Mouse (Mus musculus): ENCODE measurements around the gene Yars. TPM values are rescaled to one million over a fixed set of nuclear protein-coding genes. Genes with fewer than 3 reads are reported as not detected.
A peak's percentile ranks its signal among the peaks of the same experiment; 100 is the strongest.

The Yars gene
- polyA plus RNA-seq, 1 experiment from 2014 or later, result 85.0 TPM

- no peaks in the 10 kb centered on the region for H3K27me3 ChIP-seq (ENCODE audit: insufficient read depth, low read length)
- WGBS, result 21% methylated on average over 5 of the region's 5 CpGs
- no peaks in the 10 kb centered on the region for H3K9me3 ChIP-seq (ENCODE audit: low read length)
- ATAC-seq (ENCODE audit: low FRiP score, low TSS enrichment), result peak; percentile 61
- H3K4me2 ChIP-seq (replicated peaks; ENCODE audit: low read depth, low read length), result peak overlapping the region; percentile 61
- H3K4me3 ChIP-seq (ENCODE audit: low read length), result peak overlapping the region; percentile 42
- H3K36me3 ChIP-seq (ENCODE audit: insufficient read depth, low read length), result peaks cover 23% of the 10 kb centered on the region; the same call in 1 of the 2 replicates
- peak overlapping the region; percentile 68 for H3K27ac ChIP-seq (ENCODE audit: low read length)
- peaks cover 55% of the 10 kb centered on the region for H3K4me1 ChIP-seq (ENCODE audit: insufficient read depth, low read length)
- peak overlapping the region; percentile 64 for H3K9ac ChIP-seq (replicated peaks; ENCODE audit: low read length)
These were observed 36.9 kb downstream of the Yars start for GRCm38 (mm10) chr4:129226441-129226963.

- no peaks in the 10 kb centered on the region for H3K27me3 ChIP-seq (ENCODE audit: insufficient read depth, low read length)
- H3K4me2 ChIP-seq (replicated peaks; ENCODE audit: low read depth, low read length), result peak overlapping the region; percentile 61
- no peaks in the 10 kb centered on the region for H3K9me3 ChIP-seq (ENCODE audit: low read length)
- peaks cover 63% of the 10 kb centered on the region for H3K4me1 ChIP-seq (ENCODE audit: insufficient read depth, low read length)
- H3K4me3 ChIP-seq (ENCODE audit: low read length), result peak overlapping the region; percentile 42
- peak overlapping the region; percentile 64 for H3K9ac ChIP-seq (replicated peaks; ENCODE audit: low read length)
- H3K36me3 ChIP-seq (ENCODE audit: insufficient read depth, low read length), result peaks cover 15% of the 10 kb centered on the region; the same call in 1 of the 2 replicates
- H3K27ac ChIP-seq (ENCODE audit: low read length), result peak overlapping the region; percentile 68
- ATAC-seq (ENCODE audit: low FRiP score, low TSS enrichment), result no peak
- WGBS, result 10% methylated on average over 22 of the region's 22 CpGs
These were observed 37.8 kb downstream of the Yars start for GRCm38 (mm10) chr4:129227170-129227984.

GRCm38 (mm10) chr4:129227985-129228381, 38.4 kb downstream of the Yars start:
- peaks cover 66% of the 10 kb centered on the region for H3K4me1 ChIP-seq (ENCODE audit: insufficient read depth, low read length)
- H3K4me3 ChIP-seq (ENCODE audit: low read length), result peak overlapping the region; percentile 42; the same call in 1 of the 2 replicates
- H3K27me3 ChIP-seq (ENCODE audit: insufficient read depth, low read length), result no peaks in the 10 kb centered on the region
- no peak for ATAC-seq (ENCODE audit: low FRiP score, low TSS enrichment)
- WGBS, result 23% methylated on average over 8 of the region's 8 CpGs
- peak overlapping the region; percentile 61 for H3K4me2 ChIP-seq (replicated peaks; ENCODE audit: low read depth, low read length)
- H3K9ac ChIP-seq (replicated peaks; ENCODE audit: low read length), result no peak overlapping the region; the same call in 1 of the 2 replicates
- H3K9me3 ChIP-seq (ENCODE audit: low read length), result no peaks in the 10 kb centered on the region
- H3K36me3 ChIP-seq (ENCODE audit: insufficient read depth, low read length), result peaks cover 11% of the 10 kb centered on the region; the same call in 1 of the 2 replicates
- no peak overlapping the region for H3K27ac ChIP-seq (ENCODE audit: low read length)

- no peak overlapping the region for H3K4me2 ChIP-seq (replicated peaks; ENCODE audit: low read depth, low read length)
- H3K27ac ChIP-seq (ENCODE audit: low read length), result peak overlapping the region; percentile 79; the same call in 1 of the 2 replicates
- no peak overlapping the region for H3K9ac ChIP-seq (replicated peaks; ENCODE audit: low read length)
- 61% methylated on average over 8 of the region's 8 CpGs for WGBS
- H3K27me3 ChIP-seq (ENCODE audit: insufficient read depth, low read length), result no peaks in the 10 kb centered on the region
- H3K4me1 ChIP-seq (ENCODE audit: insufficient read depth, low read length), result peaks cover 76% of the 10 kb centered on the region
- no peak for ATAC-seq (ENCODE audit: low FRiP score, low TSS enrichment)
- no peaks in the 10 kb centered on the region for H3K9me3 ChIP-seq (ENCODE audit: low read length)
- H3K36me3 ChIP-seq (ENCODE audit: insufficient read depth, low read length), result no peaks in the 10 kb centered on the region
- no peak overlapping the region for H3K4me3 ChIP-seq (ENCODE audit: low read length)
These were observed 41.4 kb downstream of the Yars start for GRCm38 (mm10) chr4:129230926-129231325.

- peaks cover 71% of the 10 kb centered on the region for H3K4me1 ChIP-seq (ENCODE audit: insufficient read depth, low read length)
These were observed 42.3 kb downstream of the Yars start for GRCm38 (mm10) chr4:129231594-129232450.

GRCm38 (mm10) chr4:129232561-129233360, 43.2 kb downstream of the Yars start:
- Histone ChIP-seq H3K9ac (replicated peaks; ENCODE audit: low read length) (peak overlapping the region; percentile 48), H3K9me3 (ENCODE audit: low read length) (no peaks in the 10 kb centered on the region), H3K27me3 (ENCODE audit: insufficient read depth, low read length) (no peaks in the 10 kb centered on the region), H3K27ac (ENCODE audit: low read length) (peak overlapping the region; percentile 79), H3K4me2 (replicated peaks; ENCODE audit: low read depth, low read length) (no peak overlapping the region), H3K4me3 (ENCODE audit: low read length) (no peak overlapping the region), H3K4me1 (ENCODE audit: insufficient read depth, low read length) (peaks cover 70% of the 10 kb centered on the region), H3K36me3 (ENCODE audit: insufficient read depth, low read length) (no peaks in the 10 kb centered on the region)
- WGBS, result 68% methylated on average over 9 of the region's 9 CpGs
- no peak for ATAC-seq (ENCODE audit: low FRiP score, low TSS enrichment)

More at GRCm38 (mm10) chr4:129231594-129232450, 42.3 kb downstream of the Yars start:
- Histone ChIP-seq H3K36me3 (ENCODE audit: insufficient read depth, low read length) (no peaks in the 10 kb centered on the region), H3K9me3 (ENCODE audit: low read length) (no peaks in the 10 kb centered on the region), H3K27ac (ENCODE audit: low read length) (peak overlapping the region; percentile 79), H3K4me2 (replicated peaks; ENCODE audit: low read depth, low read length) (no peak overlapping the region), H3K9ac (replicated peaks; ENCODE audit: low read length) (peak overlapping the region; percentile 48), H3K4me3 (ENCODE audit: low read length) (no peak overlapping the region), H3K27me3 (ENCODE audit: insufficient read depth, low read length) (no peaks in the 10 kb centered on the region)
- 63% methylated on average over 12 of the region's 12 CpGs for WGBS
- 0 out of 2 replicates have a peak, but pooled peaks have one; percentile 14 for ATAC-seq (ENCODE audit: low FRiP score, low TSS enrichment)

- no peak overlapping the region for H3K9ac ChIP-seq (replicated peaks; ENCODE audit: low read length)
- H3K27ac ChIP-seq (ENCODE audit: low read length), result peak overlapping the region; percentile 87
- no peak overlapping the region for H3K4me2 ChIP-seq (replicated peaks; ENCODE audit: low read depth, low read length)
- 49% methylated on average over 7 of the region's 7 CpGs for WGBS
- H3K36me3 ChIP-seq (ENCODE audit: insufficient read depth, low read length), result no peaks in the 10 kb centered on the region
- ATAC-seq (ENCODE audit: low FRiP score, low TSS enrichment), result 0 out of 2 replicates have a peak, but pooled peaks have one; percentile 2
- H3K4me3 ChIP-seq (ENCODE audit: low read length), result no peak overlapping the region
- H3K27me3 ChIP-seq (ENCODE audit: insufficient read depth, low read length), result no peaks in the 10 kb centered on the region
- peaks cover 77% of the 10 kb centered on the region for H3K4me1 ChIP-seq (ENCODE audit: insufficient read depth, low read length)
- no peaks in the 10 kb centered on the region for H3K9me3 ChIP-seq (ENCODE audit: low read length)
These were observed 44.9 kb downstream of the Yars start for GRCm38 (mm10) chr4:129234488-129234887.

- ATAC-seq (ENCODE audit: low FRiP score, low TSS enrichment), result no peak
- Histone ChIP-seq H3K4me3 (ENCODE audit: low read length) (no peak overlapping the region), H3K4me1 (ENCODE audit: insufficient read depth, low read length) (peaks cover 79% of the 10 kb centered on the region), H3K27me3 (ENCODE audit: insufficient read depth, low read length) (no peaks in the 10 kb centered on the region), H3K9me3 (ENCODE audit: low read length) (no peaks in the 10 kb centered on the region), H3K36me3 (ENCODE audit: insufficient read depth, low read length) (no peaks in the 10 kb centered on the region), H3K4me2 (replicated peaks; ENCODE audit: low read depth, low read length) (no peak overlapping the region), H3K27ac (ENCODE audit: low read length) (peak overlapping the region; percentile 87), H3K9ac (replicated peaks; ENCODE audit: low read length) (0 out of 2 replicates have a peak overlapping the region, but pooled peaks have one; percentile 5)
- WGBS, result 83% methylated on average over 3 of the region's 3 CpGs
These were observed 45.6 kb downstream of the Yars start for GRCm38 (mm10) chr4:129235147-129235546.

All from kidney, embryonic 16.5 days (tissue).